Mouse (Mus musculus): Measurements from ENCODE around the gene Fndc3b. TPM values are rescaled to one million over a fixed set of nuclear protein-coding genes. Genes with fewer than 3 reads are reported as not detected.
"Not testable (repeated sequence)": the region's sequence is repeated elsewhere in the genome, so short reads cannot be mapped to it uniquely, and the experiment has no call there.

Fndc3b gene
- polyA plus RNA-seq, 2 experiments: 4.2 to 5.5 TPM

DNA sequence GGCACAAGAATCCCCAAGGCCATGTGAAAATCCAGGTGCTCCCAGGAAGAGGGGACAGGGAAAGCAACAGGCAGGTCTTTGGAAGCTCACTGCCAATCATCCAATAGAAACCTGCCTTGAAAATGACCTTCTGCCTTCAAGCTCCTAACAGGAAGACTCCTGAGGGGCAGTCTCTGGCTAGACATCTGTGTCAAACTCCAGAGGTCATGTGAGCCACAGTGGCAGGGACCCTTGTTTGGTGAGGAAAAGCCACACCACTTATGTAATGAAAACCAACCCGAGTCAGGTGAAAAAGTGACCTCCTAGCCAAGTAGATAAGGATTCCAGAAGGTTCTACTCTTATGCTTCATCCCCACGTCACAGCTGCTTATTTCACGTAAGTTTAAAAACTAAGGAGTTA, 227.8 kb downstream of the Fndc3b start:
- no peak overlapping the region for H3K9ac ChIP-seq (replicated peaks)
- H3K36me3 ChIP-seq (replicated peaks; ENCODE audit: control insufficient read depth, insufficient read depth, low read depth): no peaks in the 10 kb centered on the region
- no peak overlapping the region for H3K4me2 ChIP-seq (ENCODE audit: low read depth)
- no peaks in the 10 kb centered on the region for H3K27me3 ChIP-seq (ENCODE audit: control insufficient read depth, insufficient read depth, low read length)
- 56% methylated on average over 3 of the region's 3 CpGs for WGBS (ENCODE audit: insufficient replicate concordance)
- H3K4me1 ChIP-seq (replicated peaks; ENCODE audit: control insufficient read depth in 2 of 2, insufficient read depth in 2 of 2, low read length in 1 of 2): no peaks in the 10 kb centered on the region
- TF ChIP-seq CTCF (IDR thresholded peaks at IDR 0.05; ENCODE audit: low read depth): no peak
- no peak for TF ChIP-seq EP300 (IDR thresholded peaks at IDR 0.05; ENCODE audit: low read depth)
- ATAC-seq (ENCODE audit: insufficient read depth) (no peak), DNase-seq (ENCODE audit: low read depth in 3 of 3, low spot score in 3 of 3) (no peak)
- H3K9me3 ChIP-seq (ENCODE audit: control insufficient read depth, low read length): no peaks in the 10 kb centered on the region
- no peak overlapping the region for H3K4me3 ChIP-seq (ENCODE audit: insufficient read depth in 1 of 2, low read depth in 2 of 2, low read length in 2 of 2)
- H3K27ac ChIP-seq: no peak overlapping the region

DNA sequence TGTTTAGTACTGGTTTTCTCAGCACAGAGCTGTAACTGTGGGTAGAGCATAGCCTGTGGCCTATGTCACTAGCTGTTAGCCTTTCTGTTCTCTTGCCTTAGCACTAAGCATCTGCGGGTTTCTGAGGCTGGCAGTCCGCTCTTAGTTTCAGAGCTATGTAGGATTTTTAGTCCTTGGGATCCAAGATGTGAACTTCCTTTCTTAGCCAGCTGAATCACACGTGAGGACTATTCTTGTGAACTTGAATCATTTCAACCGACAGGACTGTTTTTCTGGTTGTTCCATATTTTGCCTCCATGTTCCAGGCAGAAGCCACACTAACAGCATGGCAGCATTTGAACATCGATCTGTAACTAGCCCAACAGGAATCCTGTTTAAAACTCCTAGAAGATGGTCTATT, 229.4 kb downstream of the Fndc3b start:
- WGBS (ENCODE audit: insufficient replicate concordance): 65% methylated on average over 5 of the region's 5 CpGs
- no peaks in the 10 kb centered on the region for H3K4me1 ChIP-seq (replicated peaks; ENCODE audit: control insufficient read depth in 2 of 2, insufficient read depth in 2 of 2, low read length in 1 of 2)
- H3K27ac ChIP-seq: no peak overlapping the region
- H3K27me3 ChIP-seq (ENCODE audit: control insufficient read depth, insufficient read depth, low read length): no peaks in the 10 kb centered on the region
- no peak overlapping the region for H3K4me2 ChIP-seq (ENCODE audit: low read depth)
- no peak overlapping the region for H3K9ac ChIP-seq (replicated peaks)
- ATAC-seq (ENCODE audit: insufficient read depth) (no peak), DNase-seq (ENCODE audit: low read depth in 3 of 3, low spot score in 3 of 3) (no peak)
- H3K9me3 ChIP-seq (ENCODE audit: control insufficient read depth, low read length): no peaks in the 10 kb centered on the region
- H3K4me3 ChIP-seq (ENCODE audit: insufficient read depth in 1 of 2, low read depth in 2 of 2, low read length in 2 of 2): no peak overlapping the region
- H3K36me3 ChIP-seq (replicated peaks; ENCODE audit: control insufficient read depth, insufficient read depth, low read depth): no peaks in the 10 kb centered on the region
- TF ChIP-seq EP300 (IDR thresholded peaks at IDR 0.05; ENCODE audit: low read depth): no peak
- no peak for TF ChIP-seq CTCF (IDR thresholded peaks at IDR 0.05; ENCODE audit: low read depth)

GRCm38 (mm10) chr3:27479378-27479777, 231.7 kb downstream of the Fndc3b start:
- Histone ChIP-seq H3K36me3 (replicated peaks; ENCODE audit: control insufficient read depth, insufficient read depth, low read depth) (no peaks in the 10 kb centered on the region), H3K4me3 (ENCODE audit: insufficient read depth in 1 of 2, low read depth in 2 of 2, low read length in 2 of 2) (no peak overlapping the region), H3K27ac (no peak overlapping the region), H3K9me3 (ENCODE audit: control insufficient read depth, low read length) (no peaks in the 10 kb centered on the region), H3K9ac (replicated peaks) (no peak overlapping the region), H3K4me1 (replicated peaks; ENCODE audit: control insufficient read depth in 2 of 2, insufficient read depth in 2 of 2, low read length in 1 of 2) (no peaks in the 10 kb centered on the region), H3K27me3 (ENCODE audit: control insufficient read depth, insufficient read depth, low read length) (no peaks in the 10 kb centered on the region), H3K4me2 (ENCODE audit: low read depth) (no peak overlapping the region)
- no peak for TF ChIP-seq CTCF (IDR thresholded peaks at IDR 0.05; ENCODE audit: low read depth)
- TF ChIP-seq EP300 (IDR thresholded peaks at IDR 0.05; ENCODE audit: low read depth): no peak
- WGBS (ENCODE audit: insufficient replicate concordance): 57% methylated on average over 2 of the region's 2 CpGs
- ATAC-seq (ENCODE audit: insufficient read depth) (no peak), DNase-seq (ENCODE audit: low read depth in 3 of 3, low spot score in 3 of 3) (no peak)

DNA sequence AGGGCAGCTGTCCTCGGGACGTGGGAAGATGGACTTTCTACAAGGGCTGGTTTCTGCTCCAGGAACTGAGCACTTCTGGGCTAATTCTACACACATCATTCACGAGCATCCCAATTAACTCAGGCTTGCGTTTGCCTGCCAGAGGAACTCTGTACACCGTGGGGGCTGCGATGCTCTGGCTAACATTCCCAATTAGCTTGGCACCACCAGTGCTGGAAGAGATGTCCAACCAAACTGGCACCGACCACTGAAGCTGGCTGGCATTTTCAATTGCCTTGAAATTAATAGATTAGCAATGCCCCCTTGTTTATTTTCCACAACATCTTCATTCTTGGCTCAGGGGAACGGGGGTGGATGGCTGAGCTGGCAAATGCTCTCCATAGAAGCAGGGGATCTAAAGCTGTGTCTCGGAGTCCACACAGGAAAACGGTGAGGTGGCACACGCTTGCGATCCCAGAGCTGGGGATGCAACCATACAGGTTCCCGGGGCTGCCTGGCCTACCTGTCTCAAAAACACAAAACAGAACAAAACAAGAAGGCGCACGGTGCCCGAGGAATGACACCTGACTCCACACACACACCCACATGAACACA, 232.4 kb downstream of the Fndc3b start:
- no peak overlapping the region for H3K4me3 ChIP-seq (ENCODE audit: insufficient read depth in 1 of 2, low read depth in 2 of 2, low read length in 2 of 2)
- WGBS (ENCODE audit: insufficient replicate concordance): 70% methylated on average over 16 of the region's 16 CpGs

DNA sequence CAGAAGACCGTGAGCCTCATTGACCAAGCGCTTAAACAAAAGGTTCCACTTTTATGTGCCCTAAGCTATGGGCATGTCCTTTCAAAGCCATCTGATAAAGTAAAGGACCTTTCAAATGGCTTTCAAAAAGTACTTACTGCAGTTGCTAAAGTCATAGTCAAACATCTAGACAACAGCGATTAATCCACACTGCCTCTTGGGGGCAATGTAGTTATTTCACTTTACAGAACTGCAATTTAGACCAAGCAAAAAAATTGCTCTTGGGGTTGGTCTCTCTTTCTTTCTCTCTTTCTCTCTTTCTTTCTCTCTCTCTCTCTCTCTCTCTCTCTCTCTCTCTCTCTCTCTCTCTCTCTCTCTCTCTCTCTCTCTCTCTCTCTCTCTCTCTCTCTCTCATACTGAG, 233.4 kb downstream of the Fndc3b start:
- H3K27ac ChIP-seq; H3K4me1 ChIP-seq (replicated peaks; ENCODE audit: control insufficient read depth in 2 of 2, insufficient read depth in 2 of 2, low read length in 1 of 2); H3K9ac ChIP-seq (replicated peaks); H3K4me3 ChIP-seq (ENCODE audit: insufficient read depth in 1 of 2, low read depth in 2 of 2, low read length in 2 of 2); H3K27me3 ChIP-seq (ENCODE audit: control insufficient read depth, insufficient read depth, low read length); H3K36me3 ChIP-seq (replicated peaks; ENCODE audit: control insufficient read depth, insufficient read depth, low read depth); H3K9me3 ChIP-seq (ENCODE audit: control insufficient read depth, low read length); ATAC-seq (ENCODE audit: insufficient read depth); H3K4me2 ChIP-seq (ENCODE audit: low read depth); DNase-seq (ENCODE audit: low read depth in 3 of 3, low spot score in 3 of 3): not testable (repeated sequence)
- WGBS (ENCODE audit: insufficient replicate concordance): 81% methylated on average over 3 of the region's 3 CpGs

More for the DNA sequence above, 232.4 kb downstream of the Fndc3b start:
- Histone ChIP-seq H3K36me3 (replicated peaks; ENCODE audit: control insufficient read depth, insufficient read depth, low read depth) (no peaks in the 10 kb centered on the region), H3K4me1 (replicated peaks; ENCODE audit: control insufficient read depth in 2 of 2, insufficient read depth in 2 of 2, low read length in 1 of 2) (no peaks in the 10 kb centered on the region), H3K9me3 (ENCODE audit: control insufficient read depth, low read length) (no peaks in the 10 kb centered on the region), H3K9ac (replicated peaks) (no peak overlapping the region), H3K4me2 (ENCODE audit: low read depth) (no peak overlapping the region), H3K27me3 (ENCODE audit: control insufficient read depth, insufficient read depth, low read length) (no peaks in the 10 kb centered on the region), H3K27ac (no peak overlapping the region)
- DNase-seq (ENCODE audit: low read depth in 3 of 3, low spot score in 3 of 3): no peak
- no peak for ATAC-seq (ENCODE audit: insufficient read depth)
- TF ChIP-seq EP300 (IDR thresholded peaks at IDR 0.05; ENCODE audit: low read depth) (no peak), CTCF (IDR thresholded peaks at IDR 0.05; ENCODE audit: low read depth) (no peak)

Data from liver, embryonic 14.5 days (tissue).